Mouse (Mus musculus): Measurements from ENCODE around the gene Mdfi. TPM values are rescaled to one million over a fixed set of nuclear protein-coding genes. Genes with fewer than 3 reads are reported as not detected.
"Not testable (repeated sequence)": the region's sequence is repeated elsewhere in the genome, so short reads cannot be mapped to it uniquely, and the experiment has no call there.

The Mdfi gene
- 10 to 100 TPM; 16.4 to 20.2 TPM for total RNA-seq (2021)

- no peak for DNase-seq
Observed at GRCm38 (mm10) chr17:47834482-47834767, at the start of gene Mdfi. TSS of gene Mdfi (minus strand) at chr17:47834691.

GRCm38 (mm10) chr17:47883099-47883498 lies 48.6 kb upstream of the Mdfi start:
- DNase-seq, result no peak

GRCm38 (mm10) chr17:47881330-47881729 lies 46.8 kb upstream of the Mdfi start:
- DNase-seq, result peak; percentile 45

GRCm38 (mm10) chr17:47879207-47879606 lies 44.7 kb upstream of the Mdfi start:
- no peak for DNase-seq

GRCm38 (mm10) chr17:47878378-47879089 lies 44.0 kb upstream of the Mdfi start:
- DNase-seq, result no peak

GRCm38 (mm10) chr17:47877715-47878377 lies 43.4 kb upstream of the Mdfi start:
- DNase-seq, result no peak

GRCm38 (mm10) chr17:47876776-47877714 lies 42.6 kb upstream of the Mdfi start:
- no peak for DNase-seq

- DNase-seq, result peak; percentile 91
Observed at GRCm38 (mm10) chr17:47873341-47873791, 38.9 kb upstream of the Mdfi start.

- no peak for DNase-seq
Observed at GRCm38 (mm10) chr17:47872311-47873011, 38.0 kb upstream of the Mdfi start.

GRCm38 (mm10) chr17:47869874-47870273 lies 35.4 kb upstream of the Mdfi start:
- DNase-seq, result no peak

- no peak for DNase-seq
Observed at GRCm38 (mm10) chr17:47866037-47866436, 31.5 kb upstream of the Mdfi start.

GRCm38 (mm10) chr17:47864496-47864895 lies 30.0 kb upstream of the Mdfi start:
- DNase-seq, result peak; percentile 95

- no peak for DNase-seq
Observed at GRCm38 (mm10) chr17:47863437-47863836, 28.9 kb upstream of the Mdfi start.

- DNase-seq, result no peak
Observed at GRCm38 (mm10) chr17:47863023-47863422, 28.5 kb upstream of the Mdfi start.

- no peak for DNase-seq
Observed at GRCm38 (mm10) chr17:47855544-47855943, 21.1 kb upstream of the Mdfi start.

GRCm38 (mm10) chr17:47854908-47855307 lies 20.4 kb upstream of the Mdfi start:
- no peak for DNase-seq

- no peak for DNase-seq
Observed at GRCm38 (mm10) chr17:47853760-47854159, 19.3 kb upstream of the Mdfi start.

GRCm38 (mm10) chr17:47853336-47853735 lies 18.8 kb upstream of the Mdfi start:
- DNase-seq, result no peak

GRCm38 (mm10) chr17:47851798-47852360 lies 17.4 kb upstream of the Mdfi start:
- DNase-seq, result not testable (repeated sequence)

- no peak for DNase-seq
Observed at GRCm38 (mm10) chr17:47850639-47851314, 16.3 kb upstream of the Mdfi start.

- peak; percentile 71 for DNase-seq
Observed at GRCm38 (mm10) chr17:47850035-47850434, 15.5 kb upstream of the Mdfi start.
